Mouse (Mus musculus) C2C12 (cell line): ENCODE measurements around the gene Zfp575. TPM values are rescaled to one million over a fixed set of nuclear protein-coding genes. Genes with fewer than 3 reads are reported as not detected.
"Not testable (repeated sequence)": the region's sequence is repeated elsewhere in the genome, so short reads cannot be mapped to it uniquely, and the experiment has no call there.

Source experiments
- H3K27me3 ChIP-seq: one replicate; pipeline ENCODE4 v1.6.1; 2011; ENCODE audit not compliant: control insufficient read depth, insufficient read depth, insufficient read length
- H3K36me3 ChIP-seq: one replicate; pipeline ENCODE4 v1.6.1; 2011; ENCODE audit not compliant: control insufficient read depth, insufficient read depth
- H3K4me3 ChIP-seq: one replicate; pipeline ENCODE4 v1.5.1; 2011; ENCODE audit warnings: mild to moderate bottlenecking, control low read depth; ENCODE audit not compliant: poor library complexity, insufficient read depth, severe bottlenecking
- H3K79me2 ChIP-seq: one replicate; pipeline ENCODE4 v1.6.1; 2011; ENCODE audit not compliant: control insufficient read depth, insufficient read depth
- H3K79me3 ChIP-seq: one replicate; pipeline ENCODE4 v1.6.1; 2011; ENCODE audit warnings: low read depth, control low read depth
- H3ac ChIP-seq: one replicate; pipeline ENCODE3; 2011; ENCODE audit warnings: low read depth; ENCODE audit not compliant: control insufficient read depth, insufficient read length
- CEBPB ChIP-seq: IDR thresholded peaks from one replicate; pipeline ENCODE4 v1.6.1; 2011; ENCODE audit warnings: low read depth, mild to moderate bottlenecking, control low read depth, moderate library complexity
- CTCF ChIP-seq: IDR thresholded peaks from one replicate; pipeline ENCODE4 v1.5.1; 2011; ENCODE audit not compliant: control insufficient read depth, insufficient read depth, insufficient read length
- FOSL1 ChIP-seq: IDR thresholded peaks from one replicate; pipeline ENCODE4 v1.8.0; 2011; ENCODE audit warnings: mild to moderate bottlenecking, low read length; ENCODE audit not compliant: poor library complexity, insufficient read depth, severe bottlenecking
- MAX ChIP-seq: IDR thresholded peaks from one replicate; pipeline ENCODE4 v1.6.1; 2011; ENCODE audit warnings: mild to moderate bottlenecking, control low read depth
- MYOD1 ChIP-seq: IDR thresholded peaks from one replicate; pipeline ENCODE4 v1.6.1; 2011; ENCODE audit warnings: low read depth; ENCODE audit not compliant: control insufficient read depth, insufficient read length
- MYOG ChIP-seq: IDR thresholded peaks from one replicate; pipeline ENCODE4 v1.6.1; 2011; ENCODE audit not compliant: control insufficient read depth, insufficient read length; ENCODE audit errors: extremely low read depth
- USF1 ChIP-seq: IDR thresholded peaks from one replicate; pipeline ENCODE4 v1.6.1; 2011; ENCODE audit warnings: low read depth, mild to moderate bottlenecking, control low read depth, moderate library complexity
- polyA plus RNA-seq: library from polyadenylated mRNA; unstranded; fragments of >200 nt; fragmentation: generic; extraction: Trizol; gene quantifications from one replicate; pipeline ENCODE4 v1.2.1, GENCODE M21; 2012; ENCODE audit warnings: missing spikeins

The Zfp575 gene
- polyA plus RNA-seq, 1 experiment = 0.35 TPM

GRCm38 (mm10) chr7:24628685-24629610 lies 41.5 kb upstream of the Zfp575 start:
- Histone ChIP-seq H3K4me3 (no peak overlapping the region), H3K36me3 (no peaks in the 10 kb centered on the region), H3K79me3 (no peaks in the 10 kb centered on the region), H3K27me3 (no peaks in the 10 kb centered on the region), H3ac (no peak overlapping the region), H3K79me2 (no peaks in the 10 kb centered on the region)
- no peak for TF ChIP-seq CEBPB
- TF ChIP-seq MYOG = no peak
- no peak for TF ChIP-seq FOSL1
- no peak for TF ChIP-seq CTCF
- no peak for TF ChIP-seq MAX
- no peak for TF ChIP-seq MYOD1
- no peak for TF ChIP-seq USF1

DNA sequence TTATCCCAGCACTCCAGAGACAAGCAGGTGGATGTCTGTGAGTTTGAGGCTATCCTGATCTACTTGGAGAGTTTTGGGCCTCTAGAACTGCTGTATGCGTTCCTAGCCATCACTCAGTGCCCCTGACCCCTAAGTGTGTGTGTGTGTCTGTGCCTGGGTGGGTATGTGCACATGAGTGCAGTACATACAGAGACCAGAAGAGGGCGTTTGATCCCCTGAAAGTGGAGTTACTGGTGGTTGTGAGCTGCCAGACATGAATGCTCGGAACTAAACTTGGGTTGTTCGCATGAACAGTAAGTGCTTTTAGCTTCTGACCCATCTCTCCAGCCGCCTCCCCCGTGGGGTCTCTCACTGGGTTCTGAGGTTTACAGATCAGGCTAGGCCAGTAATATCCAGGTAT lies 35.5 kb upstream of the Zfp575 start:
- Histone ChIP-seq H3K79me2 (no peaks in the 10 kb centered on the region), H3K4me3 (no peak overlapping the region), H3K36me3 (no peaks in the 10 kb centered on the region), H3K79me3 (no peaks in the 10 kb centered on the region), H3K27me3 (no peaks in the 10 kb centered on the region), H3ac (no peak overlapping the region)
- TF ChIP-seq USF1 (no peak), FOSL1 (no peak), MAX (no peak), MYOG (no peak), MYOD1 (no peak)

DNA sequence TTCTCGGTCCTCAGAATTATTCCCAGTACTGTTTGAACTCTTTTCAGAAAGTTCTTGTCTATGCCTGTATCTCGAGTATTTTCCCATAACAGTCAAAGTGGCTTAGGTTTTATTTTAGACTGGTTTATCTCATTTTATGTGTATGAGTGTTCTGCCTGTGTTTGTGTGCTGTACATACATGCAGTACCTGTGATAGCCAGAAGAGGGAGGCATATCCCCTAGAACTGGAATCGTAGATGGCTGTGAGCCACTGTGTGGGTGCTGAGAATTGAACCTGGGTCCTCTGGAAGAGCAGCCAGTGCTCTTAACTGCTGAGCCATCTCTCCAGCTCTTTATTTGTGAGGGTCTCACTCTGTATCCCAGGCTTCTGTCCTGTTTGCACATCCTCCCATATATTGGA lies 33.8 kb upstream of the Zfp575 start:
- no peaks in the 10 kb centered on the region for H3K79me3 ChIP-seq
- TF ChIP-seq CEBPB (no peak), USF1 (no peak), MYOG (no peak), CTCF (no peak)
- H3K36me3 ChIP-seq = peaks cover 5% of the 10 kb centered on the region

GRCm38 (mm10) chr7:24619671-24620397 lies 32.4 kb upstream of the Zfp575 start:
- Histone ChIP-seq H3ac (no peak overlapping the region), H3K36me3 (peaks cover 5% of the 10 kb centered on the region), H3K79me2 (no peaks in the 10 kb centered on the region), H3K79me3 (no peaks in the 10 kb centered on the region), H3K4me3 (no peak overlapping the region), H3K27me3 (no peaks in the 10 kb centered on the region)
- TF ChIP-seq MAX = no peak
- TF ChIP-seq FOSL1 = no peak
- TF ChIP-seq MYOG = no peak
- no peak for TF ChIP-seq CTCF

More for the DNA sequence above, 33.8 kb upstream of the Zfp575 start:
- Histone ChIP-seq H3ac (no peak overlapping the region), H3K27me3 (no peaks in the 10 kb centered on the region), H3K79me2 (no peaks in the 10 kb centered on the region), H3K4me3 (no peak overlapping the region)

- H3K4me3 ChIP-seq, H3K79me2 ChIP-seq, H3ac ChIP-seq, H3K79me3 ChIP-seq, H3K36me3 ChIP-seq, H3K27me3 ChIP-seq: not testable (repeated sequence)
Measured at GRCm38 (mm10) chr7:24618374-24618773, 30.9 kb upstream of the Zfp575 start.

GRCm38 (mm10) chr7:24617763-24618162 lies 30.3 kb upstream of the Zfp575 start:
- Histone ChIP-seq H3K4me3 (no peak overlapping the region), H3K36me3 (peaks cover 5% of the 10 kb centered on the region), H3K79me3 (no peaks in the 10 kb centered on the region), H3K79me2 (no peaks in the 10 kb centered on the region), H3ac (no peak overlapping the region), H3K27me3 (no peaks in the 10 kb centered on the region)
- no peak for TF ChIP-seq CEBPB
